Mouse (Mus musculus) limb, embryonic 15.5 days (tissue): Measurements from ENCODE around the gene Spsb2. TPM values are rescaled to one million over a fixed set of nuclear protein-coding genes. Genes with fewer than 3 reads are reported as not detected.
A peak's percentile ranks its signal among the peaks of the same experiment; 100 is the strongest.
"Not testable (repeated sequence)": the region's sequence is repeated elsewhere in the genome, so short reads cannot be mapped to it uniquely, and the experiment has no call there.

Source experiments
- ATAC-seq: fragments of 200-750 bp; cut with Nextera tagmentation; 2 replicates; pipeline ENCODE4 v1.8.0; 2017; ENCODE audit warnings: low read depth, moderate TSS enrichment; ENCODE audit not compliant: insufficient number of reproducible peaks, low FRiP score, low TSS enrichment
- H3K27ac ChIP-seq: fragments of 300-500 bp; sonication (generic); 2 replicates; pipeline ENCODE4 v1.5.1; 2015; ENCODE audit warnings: moderate library complexity, mild to moderate bottlenecking, inconsistent platforms
- H3K27me3 ChIP-seq: fragments of 300-500 bp; sonication (generic); 2 replicates; pipeline ENCODE4 v1.6.1; 2015; ENCODE audit warnings: inconsistent platforms
- H3K36me3 ChIP-seq: fragments of 300-500 bp; sonication (generic); 2 replicates; pipeline ENCODE4 v1.6.1; 2015; ENCODE audit warnings: inconsistent platforms
- H3K4me1 ChIP-seq: fragments of 300-500 bp; sonication (generic); 2 replicates; pipeline ENCODE4 v1.6.1; 2015; ENCODE audit warnings: inconsistent platforms
- H3K4me2 ChIP-seq: fragments of 300-500 bp; sonication (generic); 2 replicates; pipeline ENCODE4 v1.6.1; 2015; ENCODE audit warnings: mild to moderate bottlenecking, inconsistent platforms
- H3K4me3 ChIP-seq: fragments of 300-500 bp; sonication (generic); 2 replicates; pipeline ENCODE4 v1.5.1; 2015; ENCODE audit warnings: mild to moderate bottlenecking, inconsistent platforms
- H3K9ac ChIP-seq: fragments of 300-500 bp; sonication (generic); 2 replicates; pipeline ENCODE4 v1.6.1; 2015; ENCODE audit warnings: inconsistent platforms
- H3K9me3 ChIP-seq: fragments of 300-500 bp; sonication (generic); 2 replicates; pipeline ENCODE4 v1.6.1; 2016; ENCODE audit warnings: inconsistent platforms
- WGBS: fragments of 180-500 bp; shearing (Covaris S2); methylation state at CpG from one replicate; pipeline ENCODE4 v1.1.7; 2015; 5-methylcytosine and 5-hydroxymethylcytosine counted together
- polyA plus RNA-seq: library from polyadenylated mRNA; unstranded; fragments of >200 nt; fragmentation: Nextera tagmentation; extraction: Ambion mirVana; gene quantifications from 2 replicates; pipeline ENCODE4 v1.2.1, GENCODE M21; 2015

Gene Spsb2
- polyA plus RNA-seq, 1 experiment from 2014 or later: 14.1 TPM

DNA sequence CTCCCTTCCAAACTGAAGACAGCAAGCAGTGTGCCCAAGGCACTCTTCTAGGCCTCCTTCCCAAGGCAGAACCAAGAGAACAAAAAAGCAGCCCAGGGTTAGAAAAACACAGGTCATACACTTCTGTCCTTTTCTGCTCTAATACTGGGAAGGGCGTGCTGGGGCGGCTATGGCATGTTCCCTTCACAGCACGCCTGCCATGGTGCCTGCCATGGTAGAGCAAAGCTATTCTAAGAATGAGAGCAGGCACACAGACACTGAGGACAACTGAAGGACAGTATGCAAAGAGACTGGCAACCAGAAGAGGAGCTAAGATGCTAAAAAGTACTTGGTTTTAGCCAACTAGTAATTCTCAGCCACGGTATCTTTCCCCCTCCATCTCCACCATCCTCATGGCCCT, 13.6 kb downstream of the Spsb2 start:
- Histone ChIP-seq H3K4me1 (no peaks in the 10 kb centered on the region), H3K4me2 (no peak overlapping the region), H3K9ac (no peak overlapping the region), H3K9me3 (no peaks in the 10 kb centered on the region), H3K27ac (no peak overlapping the region), H3K36me3 (peaks cover 93% of the 10 kb centered on the region), H3K27me3 (no peaks in the 10 kb centered on the region), H3K4me3 (no peak overlapping the region)
- no peak for ATAC-seq
- 96% methylated on average over 4 of the region's 4 CpGs for whole genome bisulfite sequencing

- Histone ChIP-seq H3K4me2 (peak overlapping the region; percentile 84), H3K9ac (peak overlapping the region; percentile 44), H3K4me3 (peak overlapping the region; percentile 74), H3K9me3 (no peaks in the 10 kb centered on the region), H3K27ac (peak overlapping the region; percentile 82), H3K4me1 (peaks cover 30% of the 10 kb centered on the region), H3K36me3 (peaks cover 50% of the 10 kb centered on the region), H3K27me3 (no peaks in the 10 kb centered on the region)
- WGBS: 20% methylated on average over 10 of the region's 10 CpGs
- no peak for ATAC-seq
These were observed 19.7 kb downstream of the Spsb2 start for GRCm38 (mm10) chr6:124828101-124828592.

- WGBS: under 1% methylated on average over 55 of the region's 55 CpGs
- peak within 1 kb of the TSS; percentile 74 for H3K4me3 ChIP-seq
- H3K9ac ChIP-seq: peak within 1 kb of the TSS; percentile 55
- peaks cover 30% of the 10 kb centered on the region for H3K4me1 ChIP-seq
- peak; percentile 95 for ATAC-seq
- H3K9me3 ChIP-seq: no peaks in the 10 kb centered on the region
- peaks cover 48% of the 10 kb centered on the region for H3K36me3 ChIP-seq
- H3K27me3 ChIP-seq: no peaks in the 10 kb centered on the region
- peak within 1 kb of the TSS; percentile 93 for H3K27ac ChIP-seq
- H3K4me2 ChIP-seq: peak within 1 kb of the TSS; percentile 87
These were observed 20.7 kb downstream of the Spsb2 start, which contains the start of the genes Usp5 and Cdca3 for GRCm38 (mm10) chr6:124828868-124829798. Usp5 (minus strand) TSS chr6:124829484. Cdca3 (plus strand) TSS chr6:124829547.

- Histone ChIP-seq H3K36me3 (peaks cover 44% of the 10 kb centered on the region), H3K27ac (peak overlapping the region; percentile 93), H3K4me1 (peaks cover 30% of the 10 kb centered on the region), H3K4me2 (peak overlapping the region; percentile 87), H3K4me3 (peak overlapping the region; percentile 74), H3K27me3 (no peaks in the 10 kb centered on the region), H3K9ac (peak overlapping the region; percentile 55), H3K9me3 (no peaks in the 10 kb centered on the region)
- ATAC-seq: peak; percentile 80
- under 1% methylated on average over 38 of the region's 38 CpGs for WGBS
These were observed 21.6 kb downstream of the Spsb2 start for GRCm38 (mm10) chr6:124829799-124830700.

- Histone ChIP-seq H3K4me3 (peak overlapping the region; percentile 74), H3K36me3 (peaks cover 33% of the 10 kb centered on the region), H3K4me2 (peak overlapping the region; percentile 87), H3K4me1 (peaks cover 38% of the 10 kb centered on the region)
- not testable (repeated sequence) for H3K27ac ChIP-seq, H3K9me3 ChIP-seq, H3K9ac ChIP-seq, ATAC-seq, H3K27me3 ChIP-seq
- 93% methylated on average over 4 of the region's 4 CpGs for WGBS
These were observed 22.7 kb downstream of the Spsb2 start for GRCm38 (mm10) chr6:124831199-124831598.

DNA sequence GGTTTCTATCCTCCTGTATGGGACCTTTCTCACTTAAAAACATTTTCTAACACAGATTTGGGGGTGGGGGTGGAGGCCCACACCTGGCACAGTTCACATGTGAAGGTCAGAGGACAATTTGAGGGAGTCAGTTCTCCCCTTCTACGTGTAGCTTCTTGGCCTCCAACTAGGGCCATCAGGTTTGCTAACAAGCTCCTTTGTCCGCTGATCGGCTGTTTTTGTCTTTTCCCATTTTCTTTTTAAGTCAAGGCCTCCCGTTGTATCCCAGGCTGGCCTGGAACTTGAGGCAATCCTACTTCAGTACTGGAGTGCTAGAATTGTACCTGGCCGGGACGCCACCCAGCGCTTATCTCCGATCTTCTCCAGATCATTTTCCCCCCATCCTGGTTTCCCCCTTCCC, 23.2 kb downstream of the Spsb2 start:
- Histone ChIP-seq H3K9ac (no peak overlapping the region), H3K4me1 (peaks cover 42% of the 10 kb centered on the region), H3K4me3 (peak overlapping the region; percentile 74; the same call in 1 of the 2 replicates), H3K36me3 (peaks cover 31% of the 10 kb centered on the region), H3K9me3 (no peaks in the 10 kb centered on the region), H3K27ac (no peak overlapping the region), H3K4me2 (no peak overlapping the region), H3K27me3 (no peaks in the 10 kb centered on the region)
- 91% methylated on average over 8 of the region's 8 CpGs for WGBS
- no peak for ATAC-seq

- no peak overlapping the region for H3K4me2 ChIP-seq
- peaks cover 26% of the 10 kb centered on the region for H3K36me3 ChIP-seq
- peaks cover 33% of the 10 kb centered on the region for H3K4me1 ChIP-seq
- WGBS: 75% methylated on average over 6 of the region's 6 CpGs
- no peak for ATAC-seq
- no peaks in the 10 kb centered on the region for H3K9me3 ChIP-seq
- H3K27ac ChIP-seq: no peak overlapping the region
- no peak overlapping the region for H3K4me3 ChIP-seq
- H3K27me3 ChIP-seq: no peaks in the 10 kb centered on the region
- no peak overlapping the region for H3K9ac ChIP-seq
These were observed 26.1 kb downstream of the Spsb2 start for GRCm38 (mm10) chr6:124834512-124835081.

GRCm38 (mm10) chr6:124835531-124835930, 27.1 kb downstream of the Spsb2 start:
- Histone ChIP-seq H3K4me3 (no peak overlapping the region), H3K36me3 (peaks cover 26% of the 10 kb centered on the region), H3K9ac (no peak overlapping the region; the same call in 1 of the 2 replicates), H3K27me3 (no peaks in the 10 kb centered on the region), H3K4me2 (no peak overlapping the region), H3K9me3 (no peaks in the 10 kb centered on the region), H3K27ac (no peak overlapping the region), H3K4me1 (peaks cover 38% of the 10 kb centered on the region)
- no peak for ATAC-seq
- 38% methylated on average over 10 of the region's 10 CpGs for WGBS

- no peak overlapping the region for H3K4me3 ChIP-seq
- no peak overlapping the region for H3K27ac ChIP-seq
- ATAC-seq: no peak
- peaks cover 35% of the 10 kb centered on the region for H3K4me1 ChIP-seq
- H3K9ac ChIP-seq: no peak overlapping the region
- WGBS: 65% methylated on average over 7 of the region's 7 CpGs
- no peak overlapping the region for H3K4me2 ChIP-seq
- H3K9me3 ChIP-seq: no peaks in the 10 kb centered on the region
- peaks cover 29% of the 10 kb centered on the region for H3K36me3 ChIP-seq
- H3K27me3 ChIP-seq: no peaks in the 10 kb centered on the region
These were observed 27.9 kb downstream of the Spsb2 start for GRCm38 (mm10) chr6:124836411-124836810.

DNA sequence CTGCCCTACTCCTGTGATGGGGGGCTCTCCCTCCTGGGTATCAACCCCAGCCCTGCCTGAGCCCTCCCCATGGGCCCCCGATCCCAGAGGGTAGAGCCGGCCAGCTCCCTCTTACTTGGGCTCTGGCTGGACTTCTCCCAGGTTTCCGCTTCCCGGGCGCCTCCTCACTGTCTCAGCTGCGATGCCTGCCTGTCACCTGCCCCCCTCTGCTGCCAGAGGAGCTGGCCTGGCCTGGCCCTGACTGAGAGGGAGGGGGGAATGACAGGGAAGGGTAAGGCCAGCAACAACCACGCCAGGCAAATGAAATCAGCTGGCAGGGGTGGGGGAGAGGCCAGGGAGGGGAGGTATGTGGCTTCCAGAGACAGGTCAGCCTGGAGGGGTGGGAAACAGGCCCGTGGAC, 31.3 kb downstream of the Spsb2 start:
- Histone ChIP-seq H3K4me1 (peaks cover 27% of the 10 kb centered on the region), H3K27ac (no peak overlapping the region), H3K9me3 (no peaks in the 10 kb centered on the region), H3K36me3 (peaks cover 32% of the 10 kb centered on the region), H3K27me3 (no peaks in the 10 kb centered on the region), H3K4me2 (no peak overlapping the region), H3K4me3 (no peak overlapping the region), H3K9ac (no peak overlapping the region)
- no peak for ATAC-seq
- WGBS: 9% methylated on average over 8 of the region's 8 CpGs
